Mouse (Mus musculus) lung, postnatal 0 days (tissue): ENCODE results near the gene Pik3r5. TPM values are rescaled to one million over a fixed set of nuclear protein-coding genes. Genes with fewer than 3 reads are reported as not detected.
A peak's percentile ranks its signal among the peaks of the same experiment; 100 is the strongest.

Experiments used
- ATAC-seq: fragments of 200-750 bp; cut with Nextera tagmentation; 2 replicates; pipeline ENCODE4 v1.8.0; 2017; ENCODE audit warnings: moderate library complexity
- DNase-seq: peaks from one replicate; pipeline ENCODE4 v3.0.0-alpha.2; 2016; ENCODE audit warnings: low spot score
- H3K27ac ChIP-seq: fragments of 300-500 bp; sonication (generic); 2 replicates; pipeline ENCODE4 v1.5.1; 2014; ENCODE audit warnings: antibody characterized with exemption, mild to moderate bottlenecking, low read length, mixed read lengths
- H3K27me3 ChIP-seq: fragments of 300-500 bp; sonication (generic); replicated peaks from 2 replicates; pipeline ENCODE4 v1.6.1; 2014; ENCODE audit warnings: low read length, mixed read lengths; ENCODE audit not compliant: insufficient read depth
- H3K36me3 ChIP-seq: fragments of 300-500 bp; sonication (generic); 2 replicates; pipeline ENCODE4 v1.6.1; 2014; ENCODE audit warnings: low read length, mixed read lengths; ENCODE audit not compliant: insufficient read depth
- H3K4me1 ChIP-seq: fragments of 300-500 bp; sonication (generic); 2 replicates; pipeline ENCODE4 v1.6.1; 2014; ENCODE audit warnings: antibody characterized with exemption, low read depth, low read length, mixed read lengths; ENCODE audit not compliant: insufficient read depth
- H3K4me2 ChIP-seq: fragments of 300-500 bp; sonication (generic); replicated peaks from 2 replicates; pipeline ENCODE4 v1.6.1; 2014; ENCODE audit warnings: low read depth, mild to moderate bottlenecking, low read length, moderate library complexity, mixed read lengths
- H3K4me3 ChIP-seq: fragments of 300-500 bp; sonication (generic); 2 replicates; pipeline ENCODE4 v1.5.1; 2014; ENCODE audit warnings: low read depth, low read length
- H3K9ac ChIP-seq: fragments of 300-500 bp; sonication (generic); replicated peaks from 2 replicates; pipeline ENCODE4 v1.6.1; 2014; ENCODE audit warnings: low read depth, mild to moderate bottlenecking
- H3K9me3 ChIP-seq: fragments of 300-500 bp; sonication (generic); 2 replicates; pipeline ENCODE4 v1.6.1; 2016; ENCODE audit warnings: low read length, mixed read lengths
- CTCF ChIP-seq: IDR thresholded peaks from 2 replicates; pipeline ENCODE4 v1.5.1; 2016; ENCODE audit warnings: antibody characterized with exemption, mild to moderate bottlenecking
- EP300 ChIP-seq: IDR thresholded peaks from 2 replicates; pipeline ENCODE4 v1.6.1; 2016; ENCODE audit warnings: antibody characterized with exemption, mild to moderate bottlenecking, control low read depth
- WGBS: fragments of 180-500 bp; shearing (Covaris S2); extraction: QIAGEN DNeasy Blood & Tissue Kit; methylation state at CpG from one replicate; pipeline ENCODE4 v1.1.7; 2014; 5-methylcytosine and 5-hydroxymethylcytosine counted together
- polyA plus RNA-seq: library from polyadenylated mRNA; unstranded; fragments of >200 nt; fragmentation: Nextera tagmentation; extraction: Ambion mirVana; gene quantifications from 2 replicates; pipeline ENCODE4 v1.2.1, GENCODE M21; 2015

The Pik3r5 gene
- polyA plus RNA-seq, 1 experiment from 2014 or later, result 1.1 TPM

DNA sequence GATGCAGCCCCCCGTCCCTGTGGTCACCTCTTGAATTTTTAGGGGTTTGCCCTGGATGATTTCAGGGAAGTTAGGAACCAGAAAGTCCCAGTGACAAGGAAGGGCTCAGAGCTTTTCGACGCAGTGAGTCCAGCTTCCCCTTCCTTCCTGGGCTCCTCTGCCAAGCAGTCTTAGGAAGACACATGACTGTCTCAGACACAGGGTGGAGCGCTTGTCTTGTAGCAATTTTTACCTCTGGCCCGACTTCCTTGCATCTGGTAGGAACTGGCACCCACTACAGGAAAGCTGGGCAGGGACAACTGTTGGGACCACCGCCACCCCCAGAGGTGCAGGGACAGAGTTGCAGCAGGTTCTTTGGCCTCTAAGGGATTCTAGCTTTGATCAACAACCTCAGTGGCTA, 42.7 kb downstream of the Pik3r5 start:
- TF ChIP-seq CTCF (0 out of 2 replicates have a peak, but pooled peaks have one; percentile 3), EP300 (no peak)
- H3K36me3 ChIP-seq, result no peaks in the 10 kb centered on the region
- H3K4me1 ChIP-seq, result no peaks in the 10 kb centered on the region
- no peaks in the 10 kb centered on the region for H3K27me3 ChIP-seq
- no peak overlapping the region for H3K9ac ChIP-seq
- no peak overlapping the region for H3K27ac ChIP-seq
- H3K4me2 ChIP-seq, result no peak overlapping the region
- H3K9me3 ChIP-seq, result no peaks in the 10 kb centered on the region
- peak; percentile 26 for DNase-seq
- ATAC-seq, result no peak
- 64% methylated on average over 6 of the region's 6 CpGs for WGBS
- no peak overlapping the region for H3K4me3 ChIP-seq

GRCm38 (mm10) chr11:68475676-68476075, 43.8 kb downstream of the Pik3r5 start:
- Histone ChIP-seq H3K27me3 (no peaks in the 10 kb centered on the region), H3K4me3 (no peak overlapping the region), H3K4me2 (no peak overlapping the region), H3K27ac (no peak overlapping the region), H3K4me1 (no peaks in the 10 kb centered on the region), H3K9me3 (no peaks in the 10 kb centered on the region), H3K36me3 (no peaks in the 10 kb centered on the region), H3K9ac (no peak overlapping the region)
- WGBS, result 75% methylated on average over 7 of the region's 7 CpGs
- no peak for TF ChIP-seq CTCF
- TF ChIP-seq EP300, result no peak
- peak; percentile 19 for DNase-seq
- no peak for ATAC-seq

DNA sequence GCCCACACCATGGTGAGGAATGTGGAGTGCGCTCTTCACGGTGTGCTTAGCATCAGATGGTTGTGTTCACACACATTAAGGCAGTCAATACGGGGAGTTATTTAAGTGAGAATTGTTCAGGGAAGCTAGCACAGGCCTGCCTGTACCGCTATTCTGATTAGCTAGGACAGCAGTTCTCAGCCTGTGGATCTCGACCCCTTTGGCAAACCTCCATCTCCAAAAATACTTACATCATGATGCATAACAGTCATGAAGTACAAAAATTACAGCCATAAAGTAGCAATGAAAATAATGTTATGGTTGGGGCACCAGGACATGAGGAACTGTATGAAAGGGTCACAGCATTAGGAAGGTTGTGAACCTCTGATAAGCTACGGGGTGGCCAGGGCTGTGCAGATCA, 45.7 kb downstream of the Pik3r5 start:
- H3K9ac ChIP-seq, result no peak overlapping the region
- no peak for TF ChIP-seq CTCF
- no peak for TF ChIP-seq EP300
- ATAC-seq (peak; percentile 7; the same call in 1 of the 2 replicates), DNase-seq (peak; percentile 43)
- no peaks in the 10 kb centered on the region for H3K4me1 ChIP-seq
- no peak overlapping the region for H3K4me3 ChIP-seq
- H3K36me3 ChIP-seq, result no peaks in the 10 kb centered on the region
- 65% methylated on average over 6 of the region's 6 CpGs for whole genome bisulfite sequencing
- H3K27me3 ChIP-seq, result no peaks in the 10 kb centered on the region
- no peaks in the 10 kb centered on the region for H3K9me3 ChIP-seq
- no peak overlapping the region for H3K27ac ChIP-seq
- no peak overlapping the region for H3K4me2 ChIP-seq

DNA sequence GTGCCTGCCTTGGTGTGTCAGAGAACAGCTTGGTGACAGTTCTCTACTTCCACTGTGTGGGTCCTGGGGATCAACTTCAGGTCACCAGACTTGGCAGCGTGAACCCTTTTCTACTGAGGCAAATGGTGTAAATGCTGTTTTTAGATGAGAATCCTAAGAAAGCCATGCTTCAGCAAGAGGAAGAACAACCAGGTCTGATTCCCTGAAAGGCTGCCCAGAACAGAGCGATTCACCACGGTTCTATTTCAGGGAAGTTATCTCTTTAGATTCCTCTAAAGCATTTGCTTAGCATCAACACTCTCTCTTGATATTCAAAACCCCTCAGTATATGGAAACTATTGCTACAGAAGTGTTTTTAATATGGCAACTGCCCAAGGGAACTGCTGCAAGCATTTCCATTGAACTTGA, 46.7 kb downstream of the Pik3r5 start:
- whole genome bisulfite sequencing, result 64% methylated on average over 3 of the region's 3 CpGs
- Histone ChIP-seq H3K27me3 (no peaks in the 10 kb centered on the region), H3K4me3 (no peak overlapping the region), H3K36me3 (no peaks in the 10 kb centered on the region), H3K4me1 (no peaks in the 10 kb centered on the region), H3K27ac (no peak overlapping the region), H3K9me3 (no peaks in the 10 kb centered on the region), H3K4me2 (no peak overlapping the region), H3K9ac (no peak overlapping the region)
- DNase-seq, result peak; percentile 88
- peak; percentile 80 for ATAC-seq
- peak; percentile 42; the same call in 1 of the 2 replicates for TF ChIP-seq EP300
- no peak for TF ChIP-seq CTCF

- TF ChIP-seq EP300 (no peak), CTCF (no peak)
- H3K27ac ChIP-seq, result no peak overlapping the region
- H3K9ac ChIP-seq, result no peak overlapping the region
- no peaks in the 10 kb centered on the region for H3K4me1 ChIP-seq
- H3K27me3 ChIP-seq, result no peaks in the 10 kb centered on the region
- DNase-seq, result no peak
- no peaks in the 10 kb centered on the region for H3K9me3 ChIP-seq
- H3K36me3 ChIP-seq, result no peaks in the 10 kb centered on the region
- ATAC-seq, result no peak
- no peak overlapping the region for H3K4me2 ChIP-seq
- 97% methylated on average over 4 of the region's 4 CpGs for WGBS
- H3K4me3 ChIP-seq, result no peak overlapping the region
These were observed 48.7 kb downstream of the Pik3r5 start for GRCm38 (mm10) chr11:68480660-68481059.

GRCm38 (mm10) chr11:68482001-68482400, 50.1 kb downstream of the Pik3r5 start:
- no peak for DNase-seq
- no peaks in the 10 kb centered on the region for H3K9me3 ChIP-seq
- no peak for ATAC-seq
- no peak overlapping the region for H3K27ac ChIP-seq
- TF ChIP-seq CTCF (no peak), EP300 (no peak)
- H3K27me3 ChIP-seq, result no peaks in the 10 kb centered on the region
- no peaks in the 10 kb centered on the region for H3K4me1 ChIP-seq
- no peak overlapping the region for H3K4me3 ChIP-seq
- no peak overlapping the region for H3K4me2 ChIP-seq
- no peak overlapping the region for H3K9ac ChIP-seq
- H3K36me3 ChIP-seq, result no peaks in the 10 kb centered on the region

GRCm38 (mm10) chr11:68483213-68483612, 51.3 kb downstream of the Pik3r5 start:
- 42% methylated on average over 6 of the region's 6 CpGs for WGBS
- H3K27me3 ChIP-seq, result no peaks in the 10 kb centered on the region
- TF ChIP-seq CTCF, result no peak
- no peak for TF ChIP-seq EP300
- no peak for DNase-seq
- no peaks in the 10 kb centered on the region for H3K9me3 ChIP-seq
- H3K4me1 ChIP-seq, result no peaks in the 10 kb centered on the region
- H3K36me3 ChIP-seq, result no peaks in the 10 kb centered on the region
- no peak for ATAC-seq
- H3K27ac ChIP-seq, result no peak overlapping the region
- no peak overlapping the region for H3K4me3 ChIP-seq
- no peak overlapping the region for H3K9ac ChIP-seq
- H3K4me2 ChIP-seq, result no peak overlapping the region
